Mouse (Mus musculus) central nervous system, embryonic 18 days (tissue): ENCODE measurements around the gene Nudt7. TPM values are rescaled to one million over a fixed set of nuclear protein-coding genes. Genes with fewer than 3 reads are reported as not detected.

Experiments
- polyA plus RNA-seq: library from polyadenylated mRNA; depleted of rRNA; stranded (reverse); fragments of >200 nt; gene quantifications from 2 replicates; pipeline ENCODE4 v1.2.3, GENCODE M21; 2012; rRNA removed

Gene Nudt7
- polyA plus RNA-seq = 2.4 and 3.7 TPM in 2 replicates

DNA sequence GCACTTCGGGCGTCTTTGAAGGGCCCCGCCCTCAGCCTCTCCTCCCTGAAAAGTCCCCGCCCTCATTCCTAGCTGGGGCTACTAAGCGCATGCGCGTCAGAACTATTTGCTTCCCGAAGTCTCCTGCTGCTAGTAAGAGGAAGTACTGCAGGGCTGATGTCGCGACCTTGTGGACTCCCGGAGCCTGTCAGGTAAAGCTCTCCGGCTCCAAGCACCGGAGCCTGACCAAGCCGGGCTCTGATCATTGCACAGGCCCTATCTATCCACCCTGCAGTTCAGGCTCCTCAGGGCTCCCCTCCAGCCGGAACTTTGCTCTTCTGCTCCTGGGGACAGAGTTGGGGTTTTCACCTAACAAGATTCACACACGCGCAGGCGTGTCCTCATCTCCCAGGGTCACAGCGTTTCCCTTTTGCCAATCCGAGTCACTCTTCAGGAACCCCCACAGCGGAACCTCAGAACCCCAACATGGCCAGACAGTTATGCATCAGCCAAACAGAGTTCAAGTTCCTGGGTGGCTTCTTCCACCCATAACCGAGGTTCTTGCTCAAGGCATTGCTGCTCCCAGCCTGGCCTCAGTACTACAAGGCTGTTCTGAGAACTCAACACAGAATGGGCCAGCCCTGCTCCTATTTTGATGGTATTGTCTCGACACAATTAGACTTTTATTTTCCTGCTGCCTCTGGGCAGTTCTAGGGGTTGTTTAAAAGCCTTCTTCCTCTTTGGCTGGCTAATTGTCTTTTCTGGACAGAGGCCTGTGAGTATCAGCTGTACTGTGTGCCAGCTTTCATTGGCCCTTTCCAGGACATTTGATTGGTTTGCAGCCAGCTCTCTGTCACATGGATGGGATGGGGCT, at the start of gene Nudt7:
Gene Nudt7 (plus strand): TSS at position 48 of the 853 bp plus-strand sequence.

Other genes with a start within 250 kb of the Nudt7 start
- gene Vat1l, start 72.1 kb downstream of the Nudt7 start, polyA plus RNA-seq = 112 and 127 TPM in 2 replicates